Mouse (Mus musculus): ENCODE results near the gene Gtf3c6. TPM values are rescaled to one million over a fixed set of nuclear protein-coding genes. Genes with fewer than 3 reads are reported as not detected.

Gtf3c6 gene
- polyA plus RNA-seq, 1 experiment from 2014 or later, result 92.1 TPM

DNA sequence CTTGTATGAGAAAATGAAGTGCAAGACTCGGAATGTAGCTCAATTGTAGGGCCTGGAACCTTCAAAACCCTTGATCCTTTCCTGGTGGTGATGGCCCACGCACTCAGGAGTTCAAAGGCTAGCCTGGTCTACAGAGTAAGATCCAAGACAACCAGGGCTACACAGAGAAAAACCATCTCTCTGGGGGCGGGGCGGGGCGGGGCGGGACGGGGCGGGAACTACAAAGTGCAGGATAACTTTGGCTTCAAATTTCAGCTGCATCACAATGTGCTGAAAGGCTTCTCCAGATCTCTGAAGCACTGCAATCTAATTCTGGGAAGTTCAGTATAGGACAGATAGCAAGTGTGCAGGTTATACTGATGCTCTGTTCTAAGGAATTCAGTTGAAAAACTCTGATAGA lies 1.6 kb upstream of the Gtf3c6 start:
- in situ Hi-C loops (cut with MboI; ENCODE audit: low pct_unique_long_range_greater_than_20kb), result loop anchor here (5.0 to 25.0 kb wide), 3 partner anchors 88 to 628 kb away; partner anchors contain the start of genes Cdc40 and Wasf1
- no peak for TF ChIP-seq CTCF (IDR thresholded peaks at IDR 0.05)
- DNase-seq (ENCODE audit: low read depth, low spot score) (no peak), ATAC-seq (no peak)
- ChIA-PET CTCF (interaction anchor here (1.1 to 2.5 kb wide), 7 partner anchors 35 to 276 kb away, joined by 3 to 18 read pairs (median 3); no protein-coding TSS in a partner anchor), POLR2A (interaction anchor here (0.6 to 1.8 kb wide), 4 partner anchors 41 to 133 kb away, joined by 3 to 10 read pairs (median 4); no protein-coding TSS in a partner anchor)
- no peaks in the 10 kb centered on the region for H3K27me3 ChIP-seq

DNA sequence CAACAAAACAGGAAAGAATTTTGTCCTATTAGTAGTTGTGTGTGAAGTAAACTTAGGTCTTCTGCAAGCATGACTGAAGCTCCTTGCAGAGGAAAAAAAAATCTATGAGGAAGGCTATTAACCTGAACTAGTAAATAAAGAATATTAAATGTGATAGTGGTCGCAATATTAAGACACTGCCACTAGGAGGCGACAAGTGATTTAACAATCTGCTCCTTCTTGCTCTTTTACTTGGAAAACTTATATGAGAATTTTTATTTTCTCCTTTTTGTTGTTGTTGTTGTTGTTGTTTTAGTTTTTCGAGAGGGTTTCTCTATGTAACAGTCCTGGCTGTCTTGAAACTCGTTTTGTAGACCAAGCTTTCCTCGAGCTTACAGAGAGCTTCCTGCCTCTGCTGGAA lies 1.1 kb upstream of the Gtf3c6 start:
- peak; percentile 53 for TF ChIP-seq CTCF (IDR thresholded peaks at IDR 0.05)
- peak; percentile 42 for ATAC-seq
- POLR2A ChIA-PET, result interaction anchor here (0.6 to 1.8 kb wide), 5 partner anchors 41 to 265 kb away, joined by 3 to 10 read pairs (median 3); no protein-coding TSS in a partner anchor
- H3K27me3 ChIP-seq, result no peaks in the 10 kb centered on the region
- DNase-seq (ENCODE audit: low read depth, low spot score), result peak; percentile 49
- CTCF ChIA-PET, result interaction anchor here (0.7 to 2.5 kb wide), 9 partner anchors 36 to 282 kb away, joined by 3 to 18 read pairs (median 3); no protein-coding TSS in a partner anchor
- in situ Hi-C loops (cut with MboI; ENCODE audit: low pct_unique_long_range_greater_than_20kb), result loop anchor here (5.0 to 25.0 kb wide), 3 partner anchors 88 to 628 kb away; partner anchors contain the start of genes Cdc40 and Wasf1

DNA sequence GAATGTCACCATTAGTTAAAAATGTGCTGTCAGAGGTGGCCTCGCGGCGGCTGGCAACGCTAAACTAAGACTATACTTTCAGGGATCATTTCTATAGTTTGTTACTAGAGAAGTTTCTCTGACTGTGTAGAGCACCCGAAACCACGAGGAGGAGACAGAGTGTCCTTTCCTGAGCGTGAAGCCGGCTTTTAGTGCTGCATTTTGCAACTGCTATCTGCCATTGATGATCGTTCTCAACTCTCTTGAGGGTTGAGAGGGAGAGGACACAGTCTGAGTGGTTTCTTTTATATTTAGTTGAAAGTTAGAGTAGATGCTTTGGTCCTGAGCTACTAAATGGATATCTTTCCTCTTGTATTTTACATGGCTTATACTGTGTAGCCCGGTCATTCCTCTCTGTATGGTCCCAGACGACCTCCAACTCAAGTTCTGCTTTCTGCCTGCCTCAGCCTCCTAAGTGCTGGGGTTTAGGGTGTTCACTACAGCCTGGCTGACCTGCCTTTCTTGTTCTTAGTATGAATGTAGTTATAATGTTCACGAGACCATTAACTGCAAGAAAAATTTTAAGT lies 576 bp upstream of the Gtf3c6 start:
- in situ Hi-C loops (cut with MboI; ENCODE audit: low pct_unique_long_range_greater_than_20kb), result loop anchor here (5.0 to 25.0 kb wide), 3 partner anchors 89 to 629 kb away; partner anchors contain the start of genes Cdc40 and Wasf1
- DNase-seq (ENCODE audit: low read depth, low spot score), result peak; percentile 75
- peak; percentile 70 for ATAC-seq
- peak; percentile 48 for TF ChIP-seq CTCF (IDR thresholded peaks at IDR 0.05)
- ChIA-PET POLR2A (interaction anchor here (0.8 to 1.8 kb wide), 4 partner anchors 11 to 265 kb away, joined by 3 to 10 read pairs (median 4); no protein-coding TSS in a partner anchor), CTCF (interaction anchor here (0.7 to 2.5 kb wide), 10 partner anchors 36 to 282 kb away, joined by 3 to 18 read pairs (median 4); no protein-coding TSS in a partner anchor)
- H3K27me3 ChIP-seq, result no peaks in the 10 kb centered on the region

DNA sequence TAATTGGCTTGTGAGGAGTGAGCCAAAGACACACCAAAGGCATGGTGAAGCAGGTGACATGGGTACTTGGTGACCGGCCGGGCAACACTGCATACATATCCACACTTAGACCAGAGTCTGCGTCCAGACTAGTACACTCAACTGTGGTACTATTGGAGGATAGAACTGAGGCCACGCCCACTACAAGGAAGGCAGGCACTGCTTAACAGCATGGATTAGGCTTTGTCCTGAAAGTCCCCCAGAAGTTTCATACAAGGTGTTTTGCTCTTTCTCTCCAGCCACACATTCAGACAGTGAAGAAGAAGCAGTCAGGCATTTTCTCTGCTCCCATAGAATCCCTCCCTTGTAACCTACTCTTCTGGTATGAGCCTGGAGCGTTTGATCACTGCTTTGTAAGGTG lies 1.2 kb downstream of the Gtf3c6 start:
- DNase-seq (ENCODE audit: low read depth, low spot score), result no peak
- POLR2A ChIA-PET, result interaction anchor here (1.3 kb wide), 1 partner anchor 267 kb away, joined by 4 read pairs; no protein-coding TSS in a partner anchor
- CTCF ChIA-PET, result interaction anchor here (0.9 kb wide), 1 partner anchor 44 kb away, joined by 3 read pairs; no protein-coding TSS in a partner anchor
- TF ChIP-seq CTCF (IDR thresholded peaks at IDR 0.05), result no peak
- H3K27me3 ChIP-seq, result no peaks in the 10 kb centered on the region
- in situ Hi-C loops (cut with MboI; ENCODE audit: low pct_unique_long_range_greater_than_20kb), result loop anchor here (5.0 to 25.0 kb wide), 3 partner anchors 91 to 631 kb away; partner anchors contain the start of genes Cdc40 and Wasf1
- ATAC-seq, result peak; percentile 3

DNA sequence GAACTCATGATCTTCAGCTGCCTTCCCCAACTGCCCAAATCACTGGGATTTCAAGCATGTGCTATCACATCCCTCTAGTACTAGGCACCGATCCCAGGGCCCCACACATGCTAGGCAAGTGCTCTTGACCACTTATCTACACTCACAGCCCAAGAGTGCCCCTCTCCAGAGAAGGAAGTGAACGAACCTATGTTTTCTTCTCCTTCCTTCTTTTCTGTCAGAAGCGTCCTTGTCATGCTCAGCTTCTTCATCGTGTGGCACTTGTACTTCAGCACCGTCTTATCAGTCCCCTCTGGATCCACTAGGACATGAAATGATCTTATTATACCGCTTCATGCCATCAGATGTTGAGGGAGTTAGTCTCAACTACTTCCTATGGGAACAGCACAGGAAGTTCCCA lies 6.9 kb downstream of the Gtf3c6 start:
- DNase-seq (ENCODE audit: low read depth, low spot score) (no peak), ATAC-seq (no peak)
- CTCF ChIA-PET, result interaction anchor here (1.2 kb wide), 2 partner anchors 29 to 292 kb away, joined by 3 read pairs; no protein-coding TSS in a partner anchor
- POLR2A ChIA-PET, result no interaction called here
- no peaks in the 10 kb centered on the region for H3K27me3 ChIP-seq
- no peak for TF ChIP-seq CTCF (IDR thresholded peaks at IDR 0.05)
- in situ Hi-C loops (cut with MboI; ENCODE audit: low pct_unique_long_range_greater_than_20kb), result loop anchor here (25.0 kb wide), 1 partner anchor 636 kb away; the partner anchor contains the start of genes Cdc40 and Wasf1

DNA sequence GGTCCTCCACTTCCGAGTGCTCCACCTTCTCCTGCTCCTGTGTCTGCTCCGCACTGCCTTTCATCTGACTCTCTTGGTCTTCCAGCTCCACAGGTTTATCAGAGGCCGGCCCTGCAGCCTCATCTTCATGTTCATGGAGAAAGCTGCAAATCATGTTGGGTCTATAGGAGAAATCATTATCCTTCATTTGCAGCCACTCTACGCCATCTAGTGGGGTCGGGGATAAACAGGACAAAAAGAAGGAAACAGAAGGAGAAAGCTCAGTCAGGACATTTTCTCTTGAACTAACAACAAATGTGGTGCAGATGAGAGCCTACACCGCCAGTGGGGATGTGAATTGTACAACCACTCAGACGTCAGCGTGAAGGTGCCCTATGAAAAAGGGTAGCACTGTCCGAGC lies 8.3 kb downstream of the Gtf3c6 start:
- POLR2A ChIA-PET, result no interaction called here
- in situ Hi-C loops (cut with MboI; ENCODE audit: low pct_unique_long_range_greater_than_20kb), result loop anchor here (25.0 kb wide), 1 partner anchor 638 kb away; the partner anchor contains the start of genes Cdc40 and Wasf1
- H3K27me3 ChIP-seq, result no peaks in the 10 kb centered on the region
- CTCF ChIA-PET, result interaction anchor here (1.2 kb wide), 2 partner anchors 28 to 291 kb away, joined by 3 read pairs; no protein-coding TSS in a partner anchor
- DNase-seq (ENCODE audit: low read depth, low spot score) (no peak), ATAC-seq (no peak)
- peak; percentile 42 for TF ChIP-seq CTCF (IDR thresholded peaks at IDR 0.05)

DNA sequence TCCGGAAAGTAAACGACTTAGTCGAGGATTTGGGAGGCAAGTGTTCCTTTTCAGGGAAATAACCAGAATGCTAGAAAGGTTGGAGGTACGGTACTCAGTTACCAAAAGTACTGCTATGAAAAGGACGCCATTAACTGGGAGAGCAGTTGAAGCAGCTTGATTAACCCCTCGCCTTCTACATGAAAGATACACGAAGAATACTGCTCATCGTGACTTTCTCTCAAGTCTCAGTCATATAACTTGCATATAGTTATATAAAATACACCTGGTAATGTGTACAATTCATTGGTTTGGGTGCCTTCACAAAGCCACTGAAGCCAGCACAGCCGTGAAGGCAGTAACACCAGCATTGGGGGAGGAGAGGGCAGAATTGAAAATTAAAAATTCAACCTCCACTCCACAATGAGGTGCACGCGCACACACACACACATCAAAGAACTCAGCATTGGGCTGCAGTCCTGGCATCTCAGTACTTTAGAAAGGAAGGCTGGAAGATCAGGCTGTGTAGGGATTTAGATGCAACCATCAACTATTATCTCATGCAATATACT lies 10.7 kb downstream of the Gtf3c6 start:
- ChIA-PET CTCF (no interaction called here), POLR2A (interaction anchor here (0.9 kb wide), 1 partner anchor 11 kb away, joined by 3 read pairs; the partner anchor contains the start of gene Gtf3c6)
- ATAC-seq, result no peak
- TF ChIP-seq CTCF (IDR thresholded peaks at IDR 0.05), result no peak
- DNase-seq (ENCODE audit: low read depth, low spot score), result no peak
- in situ Hi-C loops (cut with MboI; ENCODE audit: low pct_unique_long_range_greater_than_20kb), result no loop called here
- no peaks in the 10 kb centered on the region for H3K27me3 ChIP-seq

DNA sequence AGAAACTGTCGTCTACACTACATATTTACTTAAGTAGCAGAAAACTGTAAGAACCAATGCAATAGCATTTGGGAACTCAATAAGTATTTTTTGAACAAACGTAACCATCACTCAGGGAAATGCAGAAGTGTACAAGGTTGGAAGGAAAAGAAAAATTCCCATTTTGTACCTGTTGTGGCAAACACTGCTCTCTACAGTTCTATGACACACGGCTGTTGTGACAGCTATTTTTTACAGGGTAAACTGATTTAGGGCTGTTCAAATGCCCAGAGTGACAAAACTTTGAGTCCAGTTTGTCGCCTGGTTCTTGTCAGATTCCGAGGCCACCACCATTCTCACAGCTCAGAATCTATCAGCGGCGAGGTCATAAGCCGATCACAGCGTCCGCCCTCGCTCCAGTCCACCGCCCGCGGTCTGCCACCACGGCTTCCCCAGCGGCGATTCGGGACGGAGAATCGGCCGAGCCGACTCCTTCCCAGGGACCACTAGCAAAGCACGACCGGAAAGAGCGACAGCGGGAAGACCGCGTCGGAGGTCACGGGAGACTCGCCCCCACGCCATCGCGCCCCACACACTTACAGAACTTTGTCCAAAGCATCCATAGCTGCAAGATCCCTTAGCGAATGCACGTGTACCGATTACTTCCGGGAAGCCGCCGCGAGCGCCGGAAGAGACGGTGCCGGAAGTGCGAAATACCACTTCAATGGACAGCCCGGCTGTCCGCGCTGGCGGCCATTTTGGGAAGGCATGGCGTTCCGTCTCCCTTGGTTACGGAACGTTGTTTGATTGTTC lies 11.3 kb downstream of the Gtf3c6 start, which contains the start of gene Rpf2:
Rpf2 (minus strand) TSS at position 663 of the 792 bp plus-strand sequence.
- peak; percentile 15 for DNase-seq (ENCODE audit: low read depth, low spot score)
- H3K27me3 ChIP-seq, result no peaks in the 10 kb centered on the region
- no peak for TF ChIP-seq CTCF (IDR thresholded peaks at IDR 0.05)
- in situ Hi-C loops (cut with MboI; ENCODE audit: low pct_unique_long_range_greater_than_20kb), result no loop called here
- ATAC-seq, result peak; percentile 82
- ChIA-PET POLR2A (no interaction called here), CTCF (no interaction called here)

DNA sequence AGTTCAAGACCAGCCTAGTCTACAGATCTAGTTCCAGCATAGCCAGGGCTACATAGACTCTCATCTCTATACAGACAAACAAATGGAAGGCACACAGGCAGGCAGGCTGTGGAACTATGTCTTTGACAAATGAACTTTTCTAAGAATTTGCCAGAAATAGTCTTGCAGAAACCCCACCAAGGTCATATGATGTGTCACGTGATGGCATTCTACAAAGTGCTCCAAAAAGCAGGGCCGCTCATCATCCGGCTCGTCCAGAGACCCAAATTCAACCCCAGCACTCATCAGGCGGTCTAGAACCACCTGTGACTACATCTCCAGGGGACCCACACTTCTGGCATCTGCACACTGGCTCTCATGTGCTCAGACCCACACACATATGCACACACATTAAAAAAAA lies 20.1 kb downstream of the Gtf3c6 start:
- DNase-seq (ENCODE audit: low read depth, low spot score), result no peak
- ChIA-PET POLR2A (no interaction called here), CTCF (no interaction called here)
- ATAC-seq, result no peak
- TF ChIP-seq CTCF (IDR thresholded peaks at IDR 0.05), result no peak
- no peaks in the 10 kb centered on the region for H3K27me3 ChIP-seq
- in situ Hi-C loops (cut with MboI; ENCODE audit: low pct_unique_long_range_greater_than_20kb), result no loop called here

DNA sequence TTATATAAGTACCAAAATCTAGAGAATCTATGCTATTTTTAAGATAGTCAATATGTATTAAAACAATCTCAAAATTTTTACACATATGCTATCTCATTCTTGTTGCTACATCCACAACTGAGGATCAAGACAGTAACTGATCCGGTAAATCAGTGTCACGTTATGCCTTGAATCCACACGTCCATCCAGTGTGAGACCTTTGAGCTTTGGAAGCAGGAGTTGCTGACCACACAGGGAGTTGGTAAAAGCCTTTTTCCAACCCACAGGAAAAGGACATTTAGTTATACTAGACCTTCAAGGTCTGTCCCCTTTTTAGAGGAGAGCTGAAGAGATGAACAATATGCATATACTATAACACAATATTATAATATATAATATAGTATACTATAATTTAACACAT lies 24.7 kb downstream of the Gtf3c6 start:
- ATAC-seq, result no peak
- no peaks in the 10 kb centered on the region for H3K27me3 ChIP-seq
- TF ChIP-seq CTCF (IDR thresholded peaks at IDR 0.05), result no peak
- ChIA-PET POLR2A (no interaction called here), CTCF (no interaction called here)
- in situ Hi-C loops (cut with MboI; ENCODE audit: low pct_unique_long_range_greater_than_20kb), result no loop called here
- no peak for DNase-seq (ENCODE audit: low read depth, low spot score)

All from Patski (cell line).